Mouse (Mus musculus) intestine, embryonic 15.5 days (tissue): ENCODE data around the gene Fam160a1. TPM values are rescaled to one million over a fixed set of nuclear protein-coding genes. Genes with fewer than 3 reads are reported as not detected.

Experiments used
- ATAC-seq: fragments of 200-750 bp; cut with Nextera tagmentation; 2 replicates; pipeline ENCODE4 v1.8.0; 2017; ENCODE audit warnings: moderate TSS enrichment, moderate library complexity
- H3K27ac ChIP-seq: fragments of 300-500 bp; sonication (generic); 2 replicates; pipeline ENCODE4 v1.5.1; 2015; ENCODE audit warnings: mild to moderate bottlenecking, inconsistent platforms
- H3K27me3 ChIP-seq: fragments of 300-500 bp; sonication (generic); replicated peaks from 2 replicates; pipeline ENCODE4 v1.6.1; 2015; ENCODE audit warnings: inconsistent platforms
- H3K36me3 ChIP-seq: fragments of 300-500 bp; sonication (generic); 2 replicates; pipeline ENCODE4 v1.6.1; 2015; ENCODE audit warnings: inconsistent platforms
- H3K4me1 ChIP-seq: fragments of 300-500 bp; sonication (generic); replicated peaks from 2 replicates; pipeline ENCODE4 v1.6.1; 2015; ENCODE audit warnings: inconsistent platforms
- H3K4me2 ChIP-seq: fragments of 300-500 bp; sonication (generic); replicated peaks from 2 replicates; pipeline ENCODE4 v1.6.1; 2015; ENCODE audit warnings: mild to moderate bottlenecking, inconsistent platforms
- H3K4me3 ChIP-seq: fragments of 300-500 bp; sonication (generic); replicated peaks from 2 replicates; pipeline ENCODE4 v1.5.1; 2015; ENCODE audit warnings: inconsistent platforms
- H3K9ac ChIP-seq: fragments of 300-500 bp; sonication (generic); 2 replicates; pipeline ENCODE4 v1.6.1; 2015; ENCODE audit warnings: inconsistent platforms
- H3K9me3 ChIP-seq: fragments of 300-500 bp; sonication (generic); 2 replicates; pipeline ENCODE4 v1.6.1; 2016; ENCODE audit warnings: inconsistent platforms
- WGBS: fragments of 180-500 bp; shearing (Covaris S2); methylation state at CpG from one replicate; pipeline ENCODE4 v1.1.7; 2015; 5-methylcytosine and 5-hydroxymethylcytosine counted together
- polyA plus RNA-seq: library from polyadenylated mRNA; unstranded; fragments of >200 nt; fragmentation: Nextera tagmentation; extraction: Ambion mirVana; gene quantifications from 2 replicates; pipeline ENCODE4 v1.2.1, GENCODE M21; 2015

The Fam160a1 gene
- polyA plus RNA-seq, 1 experiment from 2014 or later: 3.1 TPM

- Histone ChIP-seq H3K4me2 (no peak overlapping the region), H3K27ac (no peak overlapping the region), H3K4me3 (no peak overlapping the region), H3K4me1 (no peaks in the 10 kb centered on the region; the same call in 1 of the 2 replicates), H3K9me3 (no peaks in the 10 kb centered on the region), H3K9ac (no peak overlapping the region), H3K36me3 (no peaks in the 10 kb centered on the region), H3K27me3 (no peaks in the 10 kb centered on the region)
- ATAC-seq: no peak
- 74% methylated on average over 8 of the region's 8 CpGs for WGBS
Measured at GRCm38 (mm10) chr3:85634389-85635125, 182.5 kb downstream of the Fam160a1 start.

DNA sequence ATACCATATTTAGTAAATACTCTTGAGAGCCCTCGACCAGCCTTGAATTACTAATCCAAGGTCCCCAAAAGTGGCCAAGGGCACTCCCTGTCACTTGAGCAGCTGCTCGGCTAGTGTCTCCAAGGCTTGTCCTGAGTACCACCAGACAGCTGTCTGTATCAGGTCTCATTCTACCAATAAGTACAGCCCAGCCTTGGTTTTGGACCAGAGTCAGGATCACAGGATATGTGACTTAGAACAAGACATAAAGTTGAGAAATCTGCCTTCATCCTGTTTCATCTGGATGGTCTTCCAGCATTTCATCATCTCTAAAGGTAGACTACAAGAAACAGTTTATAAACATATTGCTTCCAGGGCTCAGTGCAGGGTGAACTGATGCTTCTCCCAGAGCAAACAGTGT, 183.4 kb downstream of the Fam160a1 start:
- Histone ChIP-seq H3K4me2 (no peak overlapping the region), H3K9me3 (no peaks in the 10 kb centered on the region), H3K27ac (no peak overlapping the region), H3K9ac (no peak overlapping the region), H3K27me3 (no peaks in the 10 kb centered on the region), H3K4me3 (no peak overlapping the region), H3K4me1 (no peaks in the 10 kb centered on the region; the same call in 1 of the 2 replicates), H3K36me3 (no peaks in the 10 kb centered on the region)
- WGBS: 84% methylated on average over 2 of the region's 2 CpGs
- no peak for ATAC-seq

DNA sequence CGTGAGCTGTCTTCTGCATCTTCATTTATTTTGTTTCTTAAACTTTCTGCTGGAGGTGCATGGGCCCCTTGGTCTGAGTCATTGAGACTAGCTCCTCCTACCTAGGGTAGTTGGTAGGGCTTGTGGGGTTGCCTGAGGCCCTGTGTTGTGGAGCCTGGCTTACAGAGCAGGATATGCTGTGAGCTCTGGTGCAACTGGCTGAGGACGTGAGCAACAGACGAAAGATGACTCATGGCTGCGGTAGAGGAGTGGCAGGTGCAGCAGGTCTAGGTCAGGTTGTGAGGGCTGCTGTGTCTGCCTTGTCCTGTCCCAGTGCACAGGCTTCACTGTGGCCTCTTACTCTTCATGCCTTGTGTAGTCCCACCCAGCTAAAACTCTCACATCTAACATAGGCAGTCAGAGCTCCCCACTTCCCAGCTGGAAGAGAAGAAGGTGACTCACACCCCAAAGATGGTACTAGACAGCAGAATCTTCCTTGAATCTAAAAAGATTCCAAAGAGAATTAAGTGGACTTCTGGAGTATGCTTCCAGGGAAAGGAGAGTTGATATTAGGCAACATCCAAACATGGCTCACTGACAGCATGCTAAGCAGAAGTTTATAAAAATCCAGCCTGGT, 187.1 kb downstream of the Fam160a1 start:
- Histone ChIP-seq H3K4me2 (no peak overlapping the region), H3K27me3 (no peaks in the 10 kb centered on the region), H3K36me3 (no peaks in the 10 kb centered on the region), H3K4me3 (no peak overlapping the region), H3K4me1 (no peaks in the 10 kb centered on the region; the same call in 1 of the 2 replicates), H3K27ac (no peak overlapping the region), H3K9me3 (no peaks in the 10 kb centered on the region), H3K9ac (no peak overlapping the region)
- 90% methylated on average over 4 of the region's 4 CpGs for whole genome bisulfite sequencing
- ATAC-seq: no peak

- Histone ChIP-seq H3K27me3 (no peaks in the 10 kb centered on the region), H3K4me2 (no peak overlapping the region), H3K9me3 (no peaks in the 10 kb centered on the region), H3K9ac (no peak overlapping the region), H3K4me1 (no peaks in the 10 kb centered on the region), H3K27ac (no peak overlapping the region), H3K4me3 (no peak overlapping the region), H3K36me3 (no peaks in the 10 kb centered on the region)
- 93% methylated on average over 1 of the region's 1 CpGs for WGBS
- no peak for ATAC-seq
Measured at GRCm38 (mm10) chr3:85619751-85620150, 197.3 kb downstream of the Fam160a1 start.

DNA sequence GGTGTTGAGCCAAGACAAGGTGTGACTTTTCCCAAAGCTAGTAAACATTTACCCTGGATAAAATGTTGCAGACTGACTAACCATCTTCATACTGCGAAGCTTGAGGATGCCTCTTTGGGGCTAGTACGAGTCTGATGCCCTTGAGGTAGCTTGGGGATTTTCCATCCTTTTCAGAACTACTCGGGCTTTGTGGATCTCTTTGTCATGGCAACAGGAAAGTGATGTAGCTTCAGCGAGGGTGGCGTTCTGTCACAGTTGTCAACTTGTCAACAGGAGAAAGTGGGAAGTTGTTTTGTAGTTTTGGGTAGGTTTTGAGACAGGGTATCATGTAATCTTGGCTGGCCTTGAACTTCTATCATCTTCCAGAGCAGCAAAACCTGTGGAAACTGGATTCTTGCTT, 197.7 kb downstream of the Fam160a1 start:
- WGBS: 92% methylated on average over 5 of the region's 5 CpGs
- Histone ChIP-seq H3K27me3 (no peaks in the 10 kb centered on the region), H3K27ac (no peak overlapping the region), H3K4me1 (no peaks in the 10 kb centered on the region), H3K36me3 (no peaks in the 10 kb centered on the region), H3K9me3 (no peaks in the 10 kb centered on the region), H3K4me2 (no peak overlapping the region), H3K4me3 (no peak overlapping the region), H3K9ac (no peak overlapping the region)
- no peak for ATAC-seq

- Histone ChIP-seq H3K9ac (no peak overlapping the region), H3K36me3 (no peaks in the 10 kb centered on the region), H3K27ac (no peak overlapping the region), H3K4me1 (no peaks in the 10 kb centered on the region), H3K27me3 (no peaks in the 10 kb centered on the region), H3K4me3 (no peak overlapping the region), H3K4me2 (no peak overlapping the region), H3K9me3 (no peaks in the 10 kb centered on the region)
- ATAC-seq: no peak
- WGBS: 84% methylated on average over 6 of the region's 6 CpGs
Measured at GRCm38 (mm10) chr3:85618885-85619284, 198.2 kb downstream of the Fam160a1 start.

- Histone ChIP-seq H3K9ac (no peak overlapping the region), H3K36me3 (no peaks in the 10 kb centered on the region), H3K4me1 (no peaks in the 10 kb centered on the region), H3K4me3 (no peak overlapping the region), H3K27me3 (no peaks in the 10 kb centered on the region), H3K9me3 (no peaks in the 10 kb centered on the region), H3K27ac (no peak overlapping the region), H3K4me2 (no peak overlapping the region)
- WGBS: 91% methylated on average over 1 of the region's 1 CpGs
- ATAC-seq: no peak
Measured at GRCm38 (mm10) chr3:85616389-85616788, 200.7 kb downstream of the Fam160a1 start.

Other genes starting within 250 kb of the Fam160a1 start
- 32.1 and 34.4 TPM in 2 replicates for gene Gatb, start 243.2 kb downstream of the Fam160a1 start, polyA plus RNA-seq
- gene Glt28d2, start 70.2 kb upstream of the Fam160a1 start, polyA plus RNA-seq: 2.0 and 2.7 TPM in 2 replicates
- gene Gm37240, start 70.2 kb upstream of the Fam160a1 start, polyA plus RNA-seq: 4.8 and 6.5 TPM in 2 replicates
- gene Sh3d19, start 153.8 kb upstream of the Fam160a1 start, polyA plus RNA-seq: 41.6 and 43.6 TPM in 2 replicates
- 0.15 and 0.47 TPM in 2 replicates for gene Prss48, start 185.2 kb upstream of the Fam160a1 start, polyA plus RNA-seq